Mouse (Mus musculus) liver (tissue): ENCODE results near the gene Gm9008.
"Not testable (repeated sequence)": the region's sequence is repeated elsewhere in the genome, so short reads cannot be mapped to it uniquely, and the experiment has no call there.

Experiments
- DNase-seq: peaks from one replicate; pipeline ENCODE4 v3.0.0-alpha.2; 2020; ENCODE audit warnings: mixed read lengths

The Gm9008 gene

GRCm38 (mm10) chr6:76497054-76497835 lies at the start of gene Gm9008:
TSS of gene Gm9008 (minus strand) at chr6:76497784.
- DNase-seq, result not testable (repeated sequence)

GRCm38 (mm10) chr6:76521975-76522641 lies 24.5 kb upstream of the Gm9008 start:
- no peak for DNase-seq

- DNase-seq, result no peak
Observed at GRCm38 (mm10) chr6:76510200-76510599, 12.6 kb upstream of the Gm9008 start.

- DNase-seq, result not testable (repeated sequence)
Observed at GRCm38 (mm10) chr6:76496335-76496734, 1.2 kb downstream of the Gm9008 start.

- no peak for DNase-seq
Observed at GRCm38 (mm10) chr6:76468194-76468593, 29.4 kb downstream of the Gm9008 start.
